Mouse (Mus musculus) lung, adult 2 months (tissue): ENCODE results near the gene Gpr68. TPM values are rescaled to one million over a fixed set of nuclear protein-coding genes. Genes with fewer than 3 reads are reported as not detected.

Experiments
- DNase-seq: peaks from one replicate; pipeline ENCODE4 v3.0.0; 2022
- H3K4me1 ChIP-seq: fragments of 200-500 bp; 2 replicates; pipeline ENCODE4 v1.6.1; 2011; ENCODE audit warnings: low read length; ENCODE audit not compliant: control insufficient read depth, insufficient read depth
- H3K4me3 ChIP-seq: fragments of 200-500 bp; replicated peaks from 2 replicates; pipeline ENCODE3; 2011; ENCODE audit warnings: low read depth, mild to moderate bottlenecking, control low read depth, low read length; ENCODE audit errors: extremely low read depth
- CTCF ChIP-seq: fragments of 200-500 bp; IDR thresholded peaks from 2 replicates; pipeline ENCODE4 v1.5.1; 2011; ENCODE audit warnings: mild to moderate bottlenecking, low read length, control low read depth; ENCODE audit not compliant: insufficient read depth
- POLR2A ChIP-seq: fragments of 200-500 bp; IDR thresholded peaks from 2 replicates; pipeline ENCODE4 v1.6.1; 2011; ENCODE audit warnings: low read depth, mild to moderate bottlenecking, control low read depth, low read length, borderline replicate concordance; ENCODE audit errors: extremely low read depth
- WGBS: fragments of 180-500 bp; shearing (Covaris S2); methylation state at CpG from one replicate; pipeline ENCODE4 v1.1.7; 2018; 5-methylcytosine and 5-hydroxymethylcytosine counted together
- polyA plus RNA-seq: library from polyadenylated mRNA; depleted of rRNA; stranded (reverse); fragments of >200 nt; gene quantifications from 2 replicates; pipeline ENCODE4 v1.2.3, GENCODE M21; 2012

Gpr68 gene
- polyA plus RNA-seq, 1 experiment = 3.2 TPM

DNA sequence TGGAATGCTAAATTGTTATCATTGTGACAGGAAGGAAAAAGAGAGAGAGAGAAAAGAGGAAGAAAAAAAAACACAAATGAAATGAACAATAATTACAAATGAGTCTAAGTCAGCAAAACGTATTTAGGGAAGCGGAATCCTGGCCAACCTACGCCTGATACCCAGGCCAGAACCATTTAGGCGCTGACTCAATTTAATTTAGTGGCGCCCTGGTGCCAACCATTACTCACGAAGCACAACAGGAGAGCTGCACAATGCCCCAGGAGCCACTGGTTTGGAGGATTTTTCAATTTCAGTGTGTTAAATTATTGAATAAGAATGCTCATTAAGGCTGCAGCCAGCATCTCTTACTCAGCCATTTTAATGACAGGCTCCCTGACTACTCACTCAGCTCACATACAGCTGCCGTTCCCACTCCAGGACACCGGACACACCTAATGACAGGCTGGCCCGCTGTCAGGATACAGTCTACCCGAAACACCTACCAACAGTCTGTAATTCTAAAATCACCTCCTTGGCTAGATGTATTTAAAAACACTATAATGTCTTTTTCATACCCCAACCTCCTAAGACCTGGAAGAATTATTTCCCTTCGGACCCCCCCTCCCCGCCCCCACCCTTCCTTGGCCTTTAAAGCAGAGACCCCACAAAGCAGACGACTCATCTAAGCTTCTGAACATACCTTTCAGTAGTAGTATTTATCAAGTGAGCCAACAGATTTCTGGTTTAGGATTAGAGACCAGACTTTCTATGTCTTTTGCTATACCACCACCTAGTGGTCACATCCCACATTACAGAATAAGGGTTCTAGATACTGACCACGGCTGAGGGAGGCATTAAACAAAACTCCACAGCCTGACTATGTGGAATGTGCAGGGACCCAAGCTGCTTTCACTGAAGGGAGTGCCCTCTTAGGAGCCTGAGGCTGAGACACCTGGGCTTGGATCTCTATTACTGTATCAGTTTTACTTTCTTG, 17.9 kb upstream of the Gpr68 start:
- TF ChIP-seq POLR2A (no peak), CTCF (peak; percentile 31; the same call in 1 of the 2 replicates)
- WGBS = 72% methylated on average over 14 of the region's 14 CpGs
- Histone ChIP-seq H3K4me3 (no peak overlapping the region), H3K4me1 (no peaks in the 10 kb centered on the region)
- no peak for DNase-seq

DNA sequence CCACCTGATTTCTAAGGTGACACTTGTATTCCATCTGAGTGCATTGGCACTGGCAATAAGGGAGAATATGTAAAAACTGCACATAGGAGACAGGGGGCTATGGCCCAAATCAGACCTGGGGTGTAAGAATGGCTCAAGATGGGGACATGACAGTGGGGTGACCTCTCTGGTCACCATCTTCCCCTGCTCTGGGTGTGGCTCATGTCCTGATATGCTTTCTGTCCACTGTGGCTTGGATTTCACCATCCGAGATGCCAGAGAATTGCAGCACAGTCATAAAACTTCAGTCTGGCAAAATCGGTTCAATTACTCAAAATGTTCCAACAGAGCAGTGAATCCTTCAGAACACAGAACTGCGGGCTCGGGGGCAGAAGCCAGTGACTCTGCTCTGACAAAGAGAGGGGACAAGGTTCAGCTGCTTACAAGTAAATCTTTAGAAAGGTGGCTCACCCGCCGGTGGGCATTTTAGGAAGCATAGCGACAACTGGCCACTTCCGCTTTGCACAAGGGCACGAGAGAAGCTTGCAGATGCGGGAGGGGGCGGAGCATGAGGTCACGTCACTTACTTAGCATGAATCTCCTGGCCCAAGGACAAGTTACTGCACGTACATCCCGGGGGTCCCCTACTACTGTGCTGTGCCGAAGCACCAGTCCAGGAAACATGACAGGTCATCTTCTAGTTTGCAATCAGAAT, 16.8 kb upstream of the Gpr68 start:
- 75% methylated on average over 15 of the region's 15 CpGs for WGBS
- TF ChIP-seq CTCF = no peak
- TF ChIP-seq POLR2A = no peak
- H3K4me1 ChIP-seq = no peaks in the 10 kb centered on the region
- no peak for DNase-seq
- no peak overlapping the region for H3K4me3 ChIP-seq

DNA sequence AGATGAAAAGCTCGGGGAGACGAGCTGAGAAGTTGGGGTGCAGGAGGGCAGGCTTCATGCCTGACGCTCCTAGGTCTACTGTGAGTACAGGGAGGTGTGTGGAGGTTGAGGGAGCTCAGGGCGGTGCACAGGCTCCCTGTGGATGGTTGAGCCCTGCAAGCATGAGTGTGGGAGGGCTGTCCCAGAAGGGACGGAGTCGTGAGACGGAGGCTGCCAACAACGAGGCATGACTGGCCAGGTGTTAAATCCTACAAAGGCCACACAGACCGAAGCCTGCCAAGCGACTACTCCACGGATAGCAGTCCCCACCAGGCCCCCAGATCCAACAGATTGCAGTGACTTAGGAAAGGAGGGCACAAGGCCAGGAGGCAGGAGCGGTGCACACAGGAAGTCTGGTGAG, 2.7 kb upstream of the Gpr68 start:
- TF ChIP-seq CTCF = no peak
- TF ChIP-seq POLR2A = no peak
- H3K4me3 ChIP-seq = no peak overlapping the region
- DNase-seq = no peak
- 85% methylated on average over 12 of the region's 12 CpGs for WGBS
- H3K4me1 ChIP-seq = peaks cover 2% of the 10 kb centered on the region; the same call in 1 of the 2 replicates

DNA sequence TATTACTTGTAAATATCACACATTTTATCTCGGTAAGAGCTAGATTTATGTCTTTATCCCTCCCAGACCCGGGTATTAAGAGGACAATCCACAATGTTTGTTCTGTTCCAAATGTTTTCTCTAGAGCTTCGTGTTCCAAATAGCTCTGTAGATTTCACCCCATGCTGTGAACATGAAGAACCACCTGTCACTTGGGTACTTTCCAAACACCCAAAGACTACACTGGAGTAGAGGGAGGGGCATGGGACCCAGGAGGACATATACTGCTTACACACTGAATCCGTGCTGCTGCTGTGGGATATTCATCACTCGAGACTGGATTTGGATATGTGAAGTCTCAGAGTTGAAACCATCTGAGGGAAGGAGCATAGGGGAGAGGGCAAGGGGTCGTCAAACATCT, 1.8 kb upstream of the Gpr68 start:
- DNase-seq = no peak
- 53% methylated on average over 6 of the region's 6 CpGs for WGBS
- peaks cover 2% of the 10 kb centered on the region; the same call in 1 of the 2 replicates for H3K4me1 ChIP-seq
- no peak overlapping the region for H3K4me3 ChIP-seq
- TF ChIP-seq CTCF = no peak
- no peak for TF ChIP-seq POLR2A

DNA sequence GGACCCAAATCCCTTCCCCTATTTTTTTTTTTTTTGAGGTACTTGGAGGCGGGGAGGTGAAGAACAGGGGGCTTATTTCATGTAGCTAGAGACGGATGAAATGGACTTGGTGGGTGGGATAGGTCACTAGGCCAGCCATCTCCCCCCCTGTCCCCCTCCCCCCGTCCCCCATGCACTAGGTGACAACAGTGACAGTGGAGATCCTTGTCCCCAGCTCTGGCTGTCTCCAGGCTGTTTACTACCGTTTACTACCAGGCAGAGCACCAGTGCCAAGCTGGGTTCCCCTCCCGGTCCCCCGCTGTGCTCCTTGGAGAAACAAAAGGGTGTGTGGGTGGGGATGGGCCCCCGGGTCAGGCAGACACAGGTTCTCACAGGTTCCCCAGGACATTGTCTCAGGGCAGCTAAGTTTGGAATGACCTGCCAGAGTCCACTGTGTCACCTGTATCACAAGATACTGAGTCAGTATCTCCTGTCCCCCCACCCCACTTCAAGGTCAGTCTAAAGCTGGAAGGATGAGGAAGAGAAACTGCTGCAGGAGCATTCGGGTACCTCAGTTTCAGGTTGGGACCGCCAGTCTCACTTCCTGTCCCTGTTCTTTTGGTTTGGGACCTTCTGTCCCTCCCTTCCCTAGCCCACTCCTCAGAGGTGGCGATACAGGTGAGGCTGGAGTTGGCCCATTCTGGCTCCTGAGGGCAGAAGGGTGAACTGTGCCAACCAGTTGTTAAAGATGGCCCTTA, 468 bp upstream of the Gpr68 start:
- no peak for TF ChIP-seq CTCF
- no peak for TF ChIP-seq POLR2A

DNA sequence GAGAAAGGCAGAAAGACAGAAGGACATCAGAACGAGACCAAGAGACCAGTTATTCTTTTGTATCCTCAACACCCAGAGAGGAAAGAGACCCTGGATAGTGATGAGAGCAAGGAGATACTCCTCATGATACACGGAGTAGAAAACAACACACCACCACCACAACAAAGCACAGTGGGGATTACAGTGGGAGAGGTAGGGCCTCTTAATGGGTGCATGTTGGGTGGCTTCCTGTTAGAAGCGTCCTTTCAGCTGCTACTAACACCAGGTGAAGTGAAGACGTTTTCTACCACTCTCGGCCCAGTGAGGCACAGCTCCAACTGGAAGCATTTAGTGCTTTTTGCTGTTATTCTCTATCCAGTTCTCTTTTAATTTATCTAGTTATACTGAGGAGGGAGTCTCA, 1.1 kb downstream of the Gpr68 start:
- no peak for TF ChIP-seq CTCF

More for the DNA sequence above, 468 bp upstream of the Gpr68 start:
- DNase-seq = no peak
- Histone ChIP-seq H3K4me1 (peaks cover 2% of the 10 kb centered on the region; the same call in 1 of the 2 replicates), H3K4me3 (no peak overlapping the region)
- 29% methylated on average over 10 of the region's 10 CpGs for WGBS

DNA sequence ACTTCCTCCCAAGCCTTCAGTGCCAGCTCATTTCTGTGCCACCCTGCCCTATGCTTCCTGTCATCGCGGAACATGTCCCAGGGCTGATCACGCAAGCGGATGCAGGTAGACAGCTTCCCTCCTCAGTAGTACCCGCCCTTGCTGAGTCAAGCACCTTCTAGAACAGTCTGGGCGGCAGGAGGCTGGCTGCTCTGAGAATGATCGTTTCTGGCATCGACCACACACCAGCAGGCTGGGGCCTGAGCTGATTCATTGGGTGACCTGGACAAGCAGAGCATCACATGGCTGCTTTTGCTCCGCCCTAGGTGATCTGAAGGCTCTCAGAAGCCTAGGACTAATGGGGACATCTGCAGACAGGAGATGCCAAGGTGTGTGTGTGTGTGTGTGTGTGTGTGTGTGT, 4.2 kb downstream of the Gpr68 start:
- WGBS = 64% methylated on average over 9 of the region's 9 CpGs
- H3K4me3 ChIP-seq = no peak overlapping the region
- H3K4me1 ChIP-seq = peaks cover 2% of the 10 kb centered on the region; the same call in 1 of the 2 replicates
- TF ChIP-seq POLR2A (no peak), CTCF (no peak)
- DNase-seq = no peak

More for the DNA sequence above, 1.1 kb downstream of the Gpr68 start:
- Histone ChIP-seq H3K4me3 (no peak overlapping the region), H3K4me1 (peaks cover 2% of the 10 kb centered on the region; the same call in 1 of the 2 replicates)
- DNase-seq = no peak
- WGBS = 74% methylated on average over 5 of the region's 5 CpGs

DNA sequence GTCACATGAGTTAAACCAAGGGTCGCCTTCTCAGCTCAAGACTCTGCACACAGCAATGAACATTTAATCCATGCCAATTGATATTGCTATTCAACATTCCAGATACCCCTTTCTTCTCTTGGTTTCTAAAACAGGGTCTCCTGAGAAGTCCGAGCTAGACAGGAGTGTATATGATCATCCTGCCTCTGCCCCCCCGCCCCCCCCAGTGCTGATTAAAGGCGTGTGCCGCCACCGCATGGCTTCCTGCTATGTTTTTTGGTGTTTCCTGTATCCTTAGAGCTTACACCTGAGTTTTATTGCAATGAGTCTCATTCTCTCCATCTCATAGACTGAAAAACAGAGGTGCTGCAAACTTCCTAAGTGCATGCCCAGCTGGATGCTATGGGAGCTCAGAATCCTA, 6.6 kb downstream of the Gpr68 start:
- no peak for TF ChIP-seq CTCF
- H3K4me1 ChIP-seq = no peaks in the 10 kb centered on the region
- WGBS = 56% methylated on average over 6 of the region's 6 CpGs
- DNase-seq = no peak
- H3K4me3 ChIP-seq = no peak overlapping the region

DNA sequence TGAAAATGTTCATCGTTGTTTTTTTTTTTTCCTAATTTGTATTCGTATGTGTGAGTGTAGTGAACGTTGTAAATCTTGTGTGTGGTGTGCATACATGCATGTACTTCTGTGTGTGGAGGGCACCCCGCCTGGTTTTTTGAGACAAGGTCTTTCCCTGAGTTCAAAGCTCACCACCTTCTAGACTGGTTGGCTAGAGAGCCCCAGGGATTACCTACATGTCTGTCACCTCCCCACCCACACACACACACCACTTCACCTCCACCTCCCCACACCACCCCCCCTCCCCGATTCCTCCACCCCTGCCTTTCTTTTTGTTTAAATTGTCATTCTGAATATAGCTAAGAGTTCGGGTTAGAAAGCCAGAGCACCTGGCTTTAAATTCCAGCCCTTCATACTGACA, 7.1 kb downstream of the Gpr68 start:
- no peak overlapping the region for H3K4me3 ChIP-seq
- WGBS = 60% methylated on average over 6 of the region's 6 CpGs
- no peak for DNase-seq
- no peaks in the 10 kb centered on the region for H3K4me1 ChIP-seq
- TF ChIP-seq CTCF (no peak), POLR2A (no peak)
